Mouse (Mus musculus) liver (tissue): ENCODE measurements around the gene Mbtps2.

ENCODE experiments used
- DNase-seq: peaks from one replicate; pipeline ENCODE4 v3.0.0-alpha.2; 2020; ENCODE audit warnings: mixed read lengths

The Mbtps2 gene

GRCm38 (mm10) chrX:157501871-157502270 is 96.6 kb downstream of the Mbtps2 start:
- no peak for DNase-seq

- no peak for DNase-seq
Observed at GRCm38 (mm10) chrX:157500004-157500403, 98.5 kb downstream of the Mbtps2 start.

DNA sequence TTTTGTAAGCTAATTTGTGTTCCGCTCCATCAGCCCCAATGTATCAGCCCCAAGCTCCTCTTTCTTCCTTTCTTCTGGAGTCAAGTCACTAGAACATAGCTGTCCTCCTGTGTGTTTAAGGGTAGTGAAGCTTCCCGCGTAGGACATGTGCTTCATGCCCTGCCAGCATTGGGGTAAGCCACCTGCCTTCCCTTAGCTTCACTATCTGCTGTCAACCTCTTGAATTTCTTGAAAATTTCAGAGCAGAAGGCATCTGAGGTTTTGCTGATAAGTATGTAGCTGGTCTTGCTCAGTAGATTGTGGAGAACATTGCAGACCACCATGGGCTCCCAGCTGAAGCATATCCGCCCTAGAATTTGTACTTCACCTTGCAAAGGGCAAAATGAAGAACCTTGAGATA is 105.4 kb downstream of the Mbtps2 start:
- no peak for DNase-seq

GRCm38 (mm10) chrX:157491944-157492726 is 106.4 kb downstream of the Mbtps2 start, which contains the start of gene Sms:
Gene Sms (minus strand): TSS chrX:157492287.
- DNase-seq = peak; percentile 86

DNA sequence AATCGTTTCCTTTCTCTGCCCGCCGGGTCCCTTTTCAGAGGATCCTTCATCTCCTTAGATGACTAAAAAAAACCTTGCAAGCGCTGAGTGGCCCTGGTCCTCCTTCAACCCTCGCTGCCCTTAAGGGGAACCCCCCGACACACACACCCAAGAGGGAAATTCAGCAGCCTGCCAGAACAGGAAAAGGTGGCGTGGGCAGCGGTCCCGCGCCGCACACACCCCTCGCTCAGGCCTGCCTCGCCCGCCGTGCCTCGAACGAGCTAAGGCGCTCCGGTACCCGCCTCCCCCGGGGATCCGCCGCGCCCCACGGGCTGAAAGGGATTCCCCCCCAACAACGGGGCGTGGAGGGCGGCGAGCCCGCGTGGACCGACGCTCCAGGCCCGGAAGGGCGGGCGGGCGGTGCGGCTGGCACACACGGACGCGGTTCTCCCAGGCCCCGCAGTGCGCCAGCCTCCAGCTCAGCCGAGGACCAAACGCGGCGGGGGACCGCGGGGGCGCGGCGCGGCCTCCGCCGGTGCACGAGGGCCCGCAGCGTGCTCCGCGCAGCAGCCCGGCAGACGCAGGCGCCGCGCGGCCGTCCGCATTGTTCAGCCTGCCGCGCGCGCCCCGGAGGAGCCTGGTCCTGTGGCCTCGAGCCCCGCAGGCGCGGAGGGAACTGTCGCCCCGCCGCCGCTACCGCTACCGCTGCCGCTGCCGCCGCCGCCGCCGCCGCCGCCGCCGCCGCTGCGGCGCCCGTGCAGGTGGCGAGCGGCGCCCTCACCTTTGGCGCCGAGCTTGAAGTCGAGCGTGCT is 107.2 kb downstream of the Mbtps2 start:
- DNase-seq = peak; percentile 16

DNA sequence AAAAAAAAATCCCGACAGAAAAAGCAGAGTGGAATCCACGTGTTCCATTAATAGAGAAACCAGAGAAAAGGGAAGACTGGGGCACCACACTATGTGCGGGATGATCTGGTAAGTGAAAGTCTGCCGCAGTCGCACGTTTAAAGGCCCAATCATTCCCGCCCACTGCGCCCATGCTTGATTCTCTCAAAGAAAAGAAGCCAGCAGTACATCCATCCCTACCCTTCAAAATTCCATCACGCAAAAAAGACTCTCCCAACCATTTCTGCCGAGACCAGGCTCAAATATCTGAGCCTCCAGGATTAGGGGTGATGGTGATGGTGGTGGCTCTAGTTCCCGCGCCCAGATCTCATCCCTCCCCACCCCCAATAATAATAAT is 107.8 kb downstream of the Mbtps2 start:
- peak; percentile 5 for DNase-seq

DNA sequence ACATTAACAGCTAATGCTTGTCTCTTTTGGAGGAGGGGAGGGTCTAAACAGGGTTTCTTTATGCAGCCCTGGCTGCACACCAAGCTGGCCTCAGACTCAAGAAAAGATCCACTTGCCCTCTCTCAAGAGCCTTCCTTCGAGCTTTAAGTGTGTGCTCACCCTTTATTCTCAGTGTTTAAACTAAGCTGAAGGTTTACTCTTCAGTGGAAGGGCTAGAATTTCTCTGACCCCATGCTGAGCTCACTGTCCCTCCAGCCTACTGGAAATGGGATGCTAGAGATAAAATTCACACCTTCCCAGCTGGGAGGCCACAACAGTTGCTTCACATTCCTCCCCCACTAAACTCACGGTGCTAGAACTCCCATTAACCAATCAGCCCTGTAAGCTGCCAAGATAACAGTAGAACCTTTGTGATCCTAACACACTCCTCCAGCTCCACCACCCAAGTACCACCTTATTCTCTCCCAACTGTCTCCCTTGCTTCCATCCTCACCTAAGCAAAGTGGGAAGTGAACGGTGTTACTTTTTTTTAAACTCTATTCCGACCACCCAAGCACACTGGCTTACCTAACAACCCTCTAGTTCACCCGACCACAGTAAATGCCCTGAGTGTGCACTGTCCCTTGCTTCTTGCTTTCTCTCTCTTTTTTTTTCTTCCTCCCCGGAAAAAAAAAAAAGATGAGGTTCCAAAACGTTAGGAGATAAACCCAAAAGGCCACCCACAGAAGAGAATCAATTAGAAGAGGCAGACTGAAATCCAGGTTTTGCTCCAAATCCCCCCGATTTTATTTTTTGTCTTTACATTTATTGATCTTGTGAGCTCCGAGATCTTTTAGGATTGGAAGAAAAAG is 108.4 kb downstream of the Mbtps2 start:
- DNase-seq = no peak

DNA sequence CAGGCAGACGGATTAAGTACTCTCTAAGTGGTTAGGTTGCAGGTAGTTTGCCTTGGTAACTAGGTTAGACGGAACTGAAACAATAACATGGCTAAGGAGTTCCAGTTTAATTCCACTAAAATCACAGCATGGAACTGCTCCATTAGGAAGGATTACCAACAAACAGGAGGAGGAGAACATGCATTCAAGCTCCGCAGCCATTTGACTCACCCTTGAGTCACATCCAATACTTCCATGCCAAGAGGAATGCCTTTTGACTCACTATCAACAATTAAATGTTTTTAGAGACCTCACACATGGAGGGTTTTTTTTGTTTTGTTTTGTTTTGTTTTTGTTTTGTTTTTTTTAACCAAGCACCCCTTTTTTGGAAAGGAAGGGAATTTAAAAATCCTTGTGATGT is 109.7 kb downstream of the Mbtps2 start:
- DNase-seq = no peak

DNA sequence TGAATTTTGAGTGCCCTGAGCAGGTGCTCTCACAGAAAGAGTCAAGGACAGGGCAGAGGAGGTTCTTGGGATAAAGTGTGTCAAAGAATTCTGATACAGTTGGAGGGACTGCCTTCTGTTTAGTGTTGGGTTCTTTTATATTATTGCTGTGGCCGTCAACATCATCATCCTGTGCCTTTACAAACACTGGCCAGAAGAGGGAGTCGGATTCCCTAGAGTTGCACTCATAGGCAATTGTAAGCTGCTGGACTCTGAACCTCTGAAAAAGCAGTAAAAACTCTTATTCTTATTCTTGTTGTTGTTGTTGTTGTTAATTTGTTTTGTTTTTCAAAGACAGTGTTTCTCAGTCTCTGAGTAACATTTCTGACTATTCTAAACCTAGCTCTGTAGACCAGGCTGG is 111.8 kb downstream of the Mbtps2 start:
- DNase-seq = peak; percentile 6
